Mouse (Mus musculus): Measurements from ENCODE around the gene Odaph. TPM values are rescaled to one million over a fixed set of nuclear protein-coding genes. Genes with fewer than 3 reads are reported as not detected.
A peak's percentile ranks its signal among the peaks of the same experiment; 100 is the strongest.

Gene Odaph
- polyA plus RNA-seq, 1 experiment from 2014 or later: not detected

- Histone ChIP-seq H3K4me2 (replicated peaks) (no peak overlapping the region), H3K9me3 (peaks cover 8% of the 10 kb centered on the region; the same call in 1 of the 2 replicates), H3K9ac (no peak overlapping the region), H3K27ac (no peak overlapping the region), H3K4me1 (no peaks in the 10 kb centered on the region), H3K36me3 (no peaks in the 10 kb centered on the region), H3K27me3 (replicated peaks) (no peaks in the 10 kb centered on the region), H3K4me3 (no peak overlapping the region)
- WGBS: 67% methylated on average over 13 of the region's 13 CpGs
- ATAC-seq (ENCODE audit: low FRiP score, low read depth): no peak
Measured at GRCm38 (mm10) chr5:91994546-91994945, 7.3 kb downstream of the Odaph start.

GRCm38 (mm10) chr5:92000770-92001169 is 13.5 kb downstream of the Odaph start:
- Histone ChIP-seq H3K9ac (no peak overlapping the region), H3K9me3 (peaks cover 8% of the 10 kb centered on the region; the same call in 1 of the 2 replicates), H3K36me3 (no peaks in the 10 kb centered on the region), H3K4me1 (no peaks in the 10 kb centered on the region), H3K4me2 (replicated peaks) (no peak overlapping the region), H3K27ac (no peak overlapping the region), H3K4me3 (no peak overlapping the region), H3K27me3 (replicated peaks) (no peaks in the 10 kb centered on the region)
- WGBS: 73% methylated on average over 2 of the region's 2 CpGs
- ATAC-seq (ENCODE audit: low FRiP score, low read depth): no peak

- no peak for ATAC-seq (ENCODE audit: low FRiP score, low read depth)
- no peak overlapping the region for H3K9ac ChIP-seq
- H3K4me2 ChIP-seq (replicated peaks): no peak overlapping the region
- 74% methylated on average over 2 of the region's 2 CpGs for WGBS
- no peaks in the 10 kb centered on the region for H3K27me3 ChIP-seq (replicated peaks)
- H3K9me3 ChIP-seq: peaks cover 8% of the 10 kb centered on the region; the same call in 1 of the 2 replicates
- no peaks in the 10 kb centered on the region for H3K36me3 ChIP-seq
- H3K4me3 ChIP-seq: no peak overlapping the region
- H3K27ac ChIP-seq: no peak overlapping the region
- H3K4me1 ChIP-seq: no peaks in the 10 kb centered on the region
Measured at GRCm38 (mm10) chr5:92003011-92003410, 15.7 kb downstream of the Odaph start.

DNA sequence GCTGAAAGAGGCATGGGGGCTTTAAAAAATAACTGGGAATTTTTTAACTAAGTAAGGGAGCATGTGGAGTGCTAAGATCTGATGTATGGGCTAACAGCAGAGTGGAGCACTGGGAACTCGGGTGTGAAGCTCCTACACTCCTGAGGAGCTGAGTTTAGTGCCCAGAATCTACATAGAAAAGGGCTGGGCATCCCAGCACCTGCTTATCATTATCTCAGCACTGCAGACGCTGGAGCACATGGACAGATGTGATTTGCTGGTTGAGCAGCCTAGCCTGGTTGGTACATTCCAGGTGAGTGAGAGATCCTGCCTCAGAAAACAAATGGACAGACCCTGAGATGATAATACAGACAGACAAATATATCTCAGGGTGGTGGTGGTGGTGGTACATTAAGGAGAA is 22.6 kb downstream of the Odaph start:
- no peak for ATAC-seq (ENCODE audit: low FRiP score, low read depth)
- Histone ChIP-seq H3K27me3 (replicated peaks) (no peaks in the 10 kb centered on the region), H3K27ac (no peak overlapping the region), H3K4me1 (no peaks in the 10 kb centered on the region), H3K36me3 (no peaks in the 10 kb centered on the region), H3K4me3 (no peak overlapping the region), H3K9ac (no peak overlapping the region), H3K9me3 (no peaks in the 10 kb centered on the region), H3K4me2 (replicated peaks) (no peak overlapping the region)
- 49% methylated on average over 2 of the region's 2 CpGs for WGBS

GRCm38 (mm10) chr5:92011756-92012155 is 24.5 kb downstream of the Odaph start:
- H3K9me3 ChIP-seq: no peaks in the 10 kb centered on the region
- H3K4me1 ChIP-seq: no peaks in the 10 kb centered on the region
- no peaks in the 10 kb centered on the region for H3K36me3 ChIP-seq
- H3K4me3 ChIP-seq: no peak overlapping the region
- no peak for ATAC-seq (ENCODE audit: low FRiP score, low read depth)
- H3K27me3 ChIP-seq (replicated peaks): no peaks in the 10 kb centered on the region
- H3K4me2 ChIP-seq (replicated peaks): no peak overlapping the region
- H3K9ac ChIP-seq: no peak overlapping the region
- no peak overlapping the region for H3K27ac ChIP-seq
- 81% methylated on average over 7 of the region's 7 CpGs for WGBS

DNA sequence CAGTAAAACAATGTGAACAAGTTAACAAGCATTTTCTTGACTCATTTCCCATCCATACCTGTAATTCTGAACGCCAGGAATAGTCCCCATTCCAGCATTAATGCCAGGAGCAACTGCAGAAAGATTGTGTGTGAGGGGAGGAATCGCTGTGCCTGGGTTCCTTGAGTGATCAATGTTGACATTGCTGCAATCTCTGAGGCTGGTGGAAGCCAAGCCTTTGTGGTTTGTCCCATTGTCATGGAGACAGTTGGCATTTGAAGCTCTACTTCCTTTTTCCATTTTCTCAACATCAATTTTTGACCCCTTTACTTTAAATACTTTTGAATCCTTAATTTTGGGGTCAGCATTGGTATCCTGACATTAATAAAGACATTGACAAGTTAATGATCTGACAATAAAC is 32.7 kb downstream of the Odaph start:
- Histone ChIP-seq H3K9me3 (no peaks in the 10 kb centered on the region), H3K4me2 (replicated peaks) (no peak overlapping the region), H3K27ac (no peak overlapping the region), H3K36me3 (no peaks in the 10 kb centered on the region), H3K27me3 (replicated peaks) (no peaks in the 10 kb centered on the region), H3K9ac (no peak overlapping the region), H3K4me3 (no peak overlapping the region), H3K4me1 (no peaks in the 10 kb centered on the region)
- no peak for ATAC-seq (ENCODE audit: low FRiP score, low read depth)
- 66% methylated on average over 2 of the region's 2 CpGs for WGBS

DNA sequence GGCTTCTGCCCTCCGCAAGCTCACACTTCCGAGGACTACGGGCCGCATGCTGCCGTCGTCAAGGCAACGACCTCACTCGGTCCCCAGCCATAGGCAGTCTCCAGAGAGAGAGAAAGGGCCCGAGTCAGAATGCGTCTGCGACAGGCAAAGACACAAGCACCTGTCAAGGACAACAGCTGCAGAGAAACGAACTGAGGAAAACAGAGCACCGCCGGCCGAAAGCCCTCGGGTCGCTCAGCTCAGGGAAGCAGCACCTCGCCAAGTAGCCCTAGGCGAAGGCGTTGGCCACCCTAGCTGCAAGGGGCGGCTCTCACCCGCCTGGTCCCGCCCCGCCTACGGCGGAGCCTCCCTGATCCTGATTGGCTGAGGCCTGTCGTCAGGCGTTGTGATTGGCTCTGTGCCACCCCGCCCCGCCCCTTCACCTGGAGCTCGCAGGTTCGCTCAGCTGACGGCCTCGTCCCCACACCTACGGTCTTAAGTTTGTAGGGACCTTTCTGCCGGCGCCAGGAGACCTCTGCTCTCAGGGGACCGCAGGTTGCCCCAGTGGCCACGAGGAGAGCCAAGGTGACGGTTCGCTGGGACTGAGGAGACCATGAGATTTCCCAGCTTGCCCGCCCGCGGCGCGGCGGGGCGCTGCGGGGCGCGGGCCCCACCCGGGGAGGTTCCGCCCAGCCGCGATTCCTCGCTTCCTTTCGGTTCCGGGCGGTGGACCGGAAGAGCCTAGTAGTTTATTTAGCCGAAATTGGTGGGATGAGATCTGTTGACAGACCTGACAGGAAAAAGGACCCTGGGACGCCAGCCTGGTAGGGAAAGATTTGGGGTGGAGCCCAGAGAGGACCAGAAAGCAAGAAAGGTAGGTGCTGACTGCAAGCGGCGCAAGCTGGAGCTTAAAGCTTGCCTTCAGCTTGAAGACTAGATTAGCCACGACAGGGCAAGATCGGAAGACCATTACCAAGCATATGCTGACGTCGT is 55.4 kb downstream of the Odaph start:
- ATAC-seq (ENCODE audit: low FRiP score, low read depth): peak; percentile 99
- peak overlapping the region; percentile 98 for H3K4me2 ChIP-seq (replicated peaks)
- WGBS: under 1% methylated on average over 68 of the region's 68 CpGs
- no peaks in the 10 kb centered on the region for H3K36me3 ChIP-seq
- H3K4me1 ChIP-seq: 0 out of 2 replicates have a peak, but pooled peaks cover 6% of the 10 kb centered on the region
- no peak overlapping the region for H3K27ac ChIP-seq
- peak overlapping the region; percentile 54 for H3K9ac ChIP-seq
- no peaks in the 10 kb centered on the region for H3K9me3 ChIP-seq
- no peaks in the 10 kb centered on the region for H3K27me3 ChIP-seq (replicated peaks)
- peak overlapping the region; percentile 71 for H3K4me3 ChIP-seq

- Histone ChIP-seq H3K9ac (peak within 1 kb of the TSS; percentile 54), H3K4me3 (peak within 1 kb of the TSS; percentile 71), H3K27me3 (replicated peaks) (no peaks in the 10 kb centered on the region), H3K36me3 (no peaks in the 10 kb centered on the region), H3K9me3 (no peaks in the 10 kb centered on the region), H3K4me1 (0 out of 2 replicates have a peak, but pooled peaks cover 6% of the 10 kb centered on the region), H3K27ac (no peak within 1 kb of the TSS), H3K4me2 (replicated peaks) (peak within 1 kb of the TSS; percentile 98)
- WGBS: 81% methylated on average over 4 of the region's 4 CpGs
- ATAC-seq (ENCODE audit: low FRiP score, low read depth): no peak
Measured at GRCm38 (mm10) chr5:92043783-92044182, 56.5 kb downstream of the Odaph start, which contains the start of gene Cdkl2. Gene Cdkl2, minus strand, starts transcription at chr5:92043883.

Other genes starting within 250 kb of the Odaph start
- 70.6 and 78.8 TPM in 2 replicates for gene Rchy1, start 24.4 kb upstream of the Odaph start, polyA plus RNA-seq (2016; fragmentation: Nextera tagmentation; extraction: Ambion mirVana)
- gene Cdkl2, start 56.4 kb downstream of the Odaph start, polyA plus RNA-seq (2016; fragmentation: Nextera tagmentation; extraction: Ambion mirVana): 1.8 TPM in 2 replicates
- 327 and 357 TPM in 2 replicates for gene G3bp2, start 96.2 kb downstream of the Odaph start, polyA plus RNA-seq (2016; fragmentation: Nextera tagmentation; extraction: Ambion mirVana)
- gene Uso1, start 150.5 kb downstream of the Odaph start, polyA plus RNA-seq (2016; fragmentation: Nextera tagmentation; extraction: Ambion mirVana): 52.3 and 53.1 TPM in 2 replicates
- gene U90926, start 227.9 kb downstream of the Odaph start, polyA plus RNA-seq (2016; fragmentation: Nextera tagmentation; extraction: Ambion mirVana): not detected in 2 replicates